Mouse (Mus musculus) liver, adult 2 months (tissue): Measurements from ENCODE around the gene Dnmt3b.

Source experiments
- CTCF ChIP-seq: fragments of 200-500 bp; IDR thresholded peaks from 2 replicates; pipeline ENCODE4 v1.5.1; 2011; ENCODE audit warnings: low read depth, low read length, control low read depth
- POLR2A ChIP-seq: fragments of 200-500 bp; IDR thresholded peaks from 2 replicates; pipeline ENCODE4 v1.6.1; 2011; ENCODE audit warnings: low read length, control low read depth; ENCODE audit not compliant: insufficient read depth; ENCODE audit errors: extremely low read depth

GRCm38 (mm10) chr2:153642496-153642895, 6.8 kb upstream of the Dnmt3b start:
- no peak for TF ChIP-seq CTCF
- TF ChIP-seq POLR2A: no peak
